Mouse (Mus musculus): ENCODE measurements at regions not wholly inside any gene's neighbourhood (a gene's known extent, or its start where the extent isn't known, plus 50 kb on each side); places are given as distances from the start of the nearest gene placed in this dataset.
"Not testable (repeated sequence)": the region's sequence is repeated elsewhere in the genome, so short reads cannot be mapped to it uniquely, and the experiment has no call there.

GRCm38 (mm10) chr14:53703593-53703992 lies 550.3 kb downstream of the Dad1 start:
- DNase-seq (ENCODE audit: low spot score); H3K27ac ChIP-seq (ENCODE audit: low read depth); H3K9me3 ChIP-seq (replicated peaks; ENCODE audit: control insufficient read depth, low read length); H3K36me3 ChIP-seq (replicated peaks; ENCODE audit: control insufficient read depth, insufficient read depth, low read length); H3K4me3 ChIP-seq (ENCODE audit: low read depth, low read length); H3K9ac ChIP-seq (replicated peaks; ENCODE audit: low read depth, low read length); ATAC-seq (ENCODE audit: insufficient read depth, low read depth); H3K4me2 ChIP-seq (ENCODE audit: low read depth, low read length); H3K4me1 ChIP-seq (ENCODE audit: control insufficient read depth, insufficient read depth); H3K27me3 ChIP-seq (ENCODE audit: control insufficient read depth, insufficient read depth, low read length): not testable (repeated sequence)
- WGBS: 13% methylated on average over 1 of the region's 1 CpGs
- peak; percentile 29 for TF ChIP-seq CTCF (IDR thresholded peaks at IDR 0.05; ENCODE audit: low read depth)

GRCm38 (mm10) chr14:53684100-53684499 lies 569.8 kb downstream of the Dad1 start:
- not testable (repeated sequence) for H3K27me3 ChIP-seq (ENCODE audit: control insufficient read depth, insufficient read depth, low read length); DNase-seq (ENCODE audit: low spot score); H3K9ac ChIP-seq (replicated peaks; ENCODE audit: low read depth, low read length); H3K36me3 ChIP-seq (replicated peaks; ENCODE audit: control insufficient read depth, insufficient read depth, low read length); ATAC-seq (ENCODE audit: insufficient read depth, low read depth); H3K4me1 ChIP-seq (ENCODE audit: control insufficient read depth, insufficient read depth); H3K4me3 ChIP-seq (ENCODE audit: low read depth, low read length); H3K27ac ChIP-seq (ENCODE audit: low read depth); H3K9me3 ChIP-seq (replicated peaks; ENCODE audit: control insufficient read depth, low read length); H3K4me2 ChIP-seq (ENCODE audit: low read depth, low read length)
- WGBS: 62% methylated on average over 4 of the region's 4 CpGs

- H3K9me3 ChIP-seq (replicated peaks; ENCODE audit: control insufficient read depth, low read length); H3K36me3 ChIP-seq (replicated peaks; ENCODE audit: control insufficient read depth, insufficient read depth, low read length); H3K4me2 ChIP-seq (ENCODE audit: low read depth, low read length); H3K4me3 ChIP-seq (ENCODE audit: low read depth, low read length); ATAC-seq (ENCODE audit: insufficient read depth, low read depth); H3K27me3 ChIP-seq (ENCODE audit: control insufficient read depth, insufficient read depth, low read length); H3K27ac ChIP-seq (ENCODE audit: low read depth); DNase-seq (ENCODE audit: low spot score); H3K9ac ChIP-seq (replicated peaks; ENCODE audit: low read depth, low read length); H3K4me1 ChIP-seq (ENCODE audit: control insufficient read depth, insufficient read depth): not testable (repeated sequence)
- 74% methylated on average over 9 of the region's 9 CpGs for WGBS
Measured at GRCm38 (mm10) chr14:53683361-53684015, 570.4 kb downstream of the Dad1 start.

- WGBS: 88% methylated on average over 1 of the region's 1 CpGs
- not testable (repeated sequence) for H3K9me3 ChIP-seq (replicated peaks; ENCODE audit: control insufficient read depth, low read length); DNase-seq (ENCODE audit: low spot score); H3K27me3 ChIP-seq (ENCODE audit: control insufficient read depth, insufficient read depth, low read length); H3K27ac ChIP-seq (ENCODE audit: low read depth); H3K9ac ChIP-seq (replicated peaks; ENCODE audit: low read depth, low read length); ATAC-seq (ENCODE audit: insufficient read depth, low read depth); H3K4me2 ChIP-seq (ENCODE audit: low read depth, low read length); H3K36me3 ChIP-seq (replicated peaks; ENCODE audit: control insufficient read depth, insufficient read depth, low read length); H3K4me1 ChIP-seq (ENCODE audit: control insufficient read depth, insufficient read depth); H3K4me3 ChIP-seq (ENCODE audit: low read depth, low read length)
Measured at GRCm38 (mm10) chr14:53682679-53683078, 571.2 kb downstream of the Dad1 start.

GRCm38 (mm10) chr14:53681320-53681719 lies 572.6 kb downstream of the Dad1 start:
- H3K9me3 ChIP-seq (replicated peaks; ENCODE audit: control insufficient read depth, low read length); H3K27ac ChIP-seq (ENCODE audit: low read depth); H3K4me2 ChIP-seq (ENCODE audit: low read depth, low read length); ATAC-seq (ENCODE audit: insufficient read depth, low read depth); H3K4me1 ChIP-seq (ENCODE audit: control insufficient read depth, insufficient read depth); H3K36me3 ChIP-seq (replicated peaks; ENCODE audit: control insufficient read depth, insufficient read depth, low read length); H3K9ac ChIP-seq (replicated peaks; ENCODE audit: low read depth, low read length); H3K4me3 ChIP-seq (ENCODE audit: low read depth, low read length); H3K27me3 ChIP-seq (ENCODE audit: control insufficient read depth, insufficient read depth, low read length); DNase-seq (ENCODE audit: low spot score): not testable (repeated sequence)
- WGBS: 42% methylated on average over 5 of the region's 5 CpGs

GRCm38 (mm10) chr14:53665681-53666080 lies 588.2 kb downstream of the Dad1 start:
- not testable (repeated sequence) for ATAC-seq (ENCODE audit: insufficient read depth, low read depth); H3K4me1 ChIP-seq (ENCODE audit: control insufficient read depth, insufficient read depth); H3K9ac ChIP-seq (replicated peaks; ENCODE audit: low read depth, low read length); H3K27me3 ChIP-seq (ENCODE audit: control insufficient read depth, insufficient read depth, low read length); H3K27ac ChIP-seq (ENCODE audit: low read depth); H3K36me3 ChIP-seq (replicated peaks; ENCODE audit: control insufficient read depth, insufficient read depth, low read length); H3K4me3 ChIP-seq (ENCODE audit: low read depth, low read length); H3K4me2 ChIP-seq (ENCODE audit: low read depth, low read length); H3K9me3 ChIP-seq (replicated peaks; ENCODE audit: control insufficient read depth, low read length)
- peak; percentile 10 for DNase-seq (ENCODE audit: low spot score)
- WGBS: 19% methylated on average over 2 of the region's 2 CpGs
- TF ChIP-seq CTCF (IDR thresholded peaks at IDR 0.05; ENCODE audit: low read depth): peak; percentile 49

- H3K9ac ChIP-seq (replicated peaks; ENCODE audit: low read depth, low read length); H3K4me3 ChIP-seq (ENCODE audit: low read depth, low read length); DNase-seq (ENCODE audit: low spot score); H3K27me3 ChIP-seq (ENCODE audit: control insufficient read depth, insufficient read depth, low read length); H3K4me1 ChIP-seq (ENCODE audit: control insufficient read depth, insufficient read depth); H3K4me2 ChIP-seq (ENCODE audit: low read depth, low read length); H3K36me3 ChIP-seq (replicated peaks; ENCODE audit: control insufficient read depth, insufficient read depth, low read length); H3K27ac ChIP-seq (ENCODE audit: low read depth); ATAC-seq (ENCODE audit: insufficient read depth, low read depth); H3K9me3 ChIP-seq (replicated peaks; ENCODE audit: control insufficient read depth, low read length): not testable (repeated sequence)
- 52% methylated on average over 8 of the region's 9 CpGs for WGBS
Measured at GRCm38 (mm10) chr14:53662700-53663355, 591.1 kb downstream of the Dad1 start.

GRCm38 (mm10) chr14:53654669-53655068 lies 599.2 kb downstream of the Dad1 start:
- not testable (repeated sequence) for H3K36me3 ChIP-seq (replicated peaks; ENCODE audit: control insufficient read depth, insufficient read depth, low read length); H3K4me1 ChIP-seq (ENCODE audit: control insufficient read depth, insufficient read depth); H3K27ac ChIP-seq (ENCODE audit: low read depth); DNase-seq (ENCODE audit: low spot score); H3K4me3 ChIP-seq (ENCODE audit: low read depth, low read length); ATAC-seq (ENCODE audit: insufficient read depth, low read depth); H3K9ac ChIP-seq (replicated peaks; ENCODE audit: low read depth, low read length); H3K27me3 ChIP-seq (ENCODE audit: control insufficient read depth, insufficient read depth, low read length); H3K4me2 ChIP-seq (ENCODE audit: low read depth, low read length); H3K9me3 ChIP-seq (replicated peaks; ENCODE audit: control insufficient read depth, low read length)
- WGBS: 85% methylated on average over 3 of the region's 3 CpGs

Data from heart, postnatal 0 days (tissue).